Mouse (Mus musculus): ENCODE measurements around the gene 5730522E02Rik. TPM values are rescaled to one million over a fixed set of nuclear protein-coding genes. Genes with fewer than 3 reads are reported as not detected.

5730522E02Rik gene
- total RNA-seq, 2 experiments from 2014 or later, result 0.67 to 0.84 TPM

DNA sequence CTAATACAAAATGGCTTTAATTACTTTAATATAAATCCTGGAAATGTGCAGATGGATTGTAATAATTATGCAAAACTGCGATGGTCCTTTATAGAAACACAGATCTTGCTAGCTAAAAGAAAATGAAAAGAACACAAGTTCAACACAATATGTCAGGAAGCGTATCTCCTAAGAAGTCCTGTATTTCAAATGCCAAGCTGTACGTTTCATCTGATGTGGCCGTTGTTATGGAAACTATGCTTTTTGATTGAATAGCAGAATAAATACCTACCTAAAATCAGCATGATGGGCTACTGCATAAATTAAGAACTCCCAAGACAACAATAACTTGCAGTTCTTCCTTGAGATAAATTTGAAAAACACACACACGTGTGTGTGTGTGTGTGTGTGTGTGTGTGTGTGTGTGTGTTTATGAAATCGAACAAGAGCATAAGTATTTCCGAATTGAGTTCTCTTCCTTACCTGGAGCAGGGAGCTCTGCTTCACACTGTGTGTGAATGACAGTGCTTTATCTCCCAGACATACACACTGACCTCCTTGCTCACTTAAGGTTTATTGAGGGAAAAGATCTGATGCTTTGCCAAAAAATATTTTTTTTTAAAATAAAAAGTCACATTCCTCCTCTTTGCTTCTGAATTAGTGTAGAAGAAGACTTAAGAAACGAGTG lies 149.0 kb downstream of the 5730522E02Rik start:
- intact Hi-C loops (cut with DNase I), result no loop called here
- DNase-seq, result no peak

DNA sequence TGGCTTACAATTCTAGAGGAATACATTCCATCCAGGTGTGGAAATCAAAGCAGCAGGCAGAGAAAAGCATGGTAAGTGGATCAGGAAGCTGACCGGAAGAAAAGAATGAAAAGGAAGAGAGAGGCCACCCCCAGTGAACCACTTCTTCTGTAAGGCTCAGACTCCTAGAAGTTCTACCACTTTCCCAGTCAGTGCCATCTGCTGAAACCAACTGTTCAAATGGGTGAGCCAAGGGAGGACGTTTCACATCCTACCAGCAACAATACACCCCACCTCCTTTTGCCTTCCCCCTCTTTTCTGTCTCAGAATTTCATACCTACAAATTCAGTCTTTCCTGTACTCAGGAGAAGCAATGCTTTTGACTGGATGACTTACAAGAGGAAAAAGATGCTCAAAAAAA lies 197.0 kb downstream of the 5730522E02Rik start:
- DNase-seq, result no peak
- intact Hi-C loops (cut with DNase I), result no loop called here

DNA sequence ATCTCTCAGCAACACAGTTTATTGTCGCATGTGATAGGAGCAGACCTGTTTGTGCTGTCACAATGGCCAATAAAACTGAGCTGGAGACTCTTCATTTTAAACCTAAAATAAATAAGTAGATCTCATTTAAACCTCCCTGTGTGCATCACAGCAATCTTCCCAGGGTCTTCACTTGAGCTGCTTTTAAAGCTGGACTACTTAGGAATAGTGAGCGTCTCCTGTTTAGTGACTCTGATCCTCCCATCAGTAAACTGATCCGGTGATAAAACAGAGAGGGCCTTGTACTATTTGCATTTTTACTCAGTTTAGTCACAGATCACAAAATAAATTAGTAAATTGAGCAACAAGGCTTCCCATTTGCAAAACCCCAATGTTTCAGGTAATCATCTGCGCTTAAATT lies 206.5 kb downstream of the 5730522E02Rik start:
- intact Hi-C loops (cut with DNase I), result no loop called here
- no peak for DNase-seq

DNA sequence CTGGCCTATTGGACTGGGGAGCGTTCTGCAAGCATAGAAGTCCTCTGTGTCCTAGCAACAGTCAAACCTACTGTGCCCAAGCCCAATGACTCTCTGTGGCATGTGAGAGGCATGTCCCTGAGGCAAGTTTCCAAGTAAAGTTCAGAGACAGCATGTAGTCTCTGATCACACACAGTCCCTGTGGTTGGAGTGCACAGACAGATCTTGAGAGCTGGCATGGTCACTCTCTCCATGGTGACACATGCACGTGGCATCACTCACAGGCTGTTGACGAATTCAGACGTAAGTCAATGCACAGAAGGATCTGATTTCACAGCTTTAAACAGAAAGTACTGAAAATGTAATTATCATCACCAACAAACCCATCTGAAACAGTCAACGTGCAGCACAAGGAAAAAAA lies 210.8 kb downstream of the 5730522E02Rik start:
- DNase-seq, result no peak

DNA sequence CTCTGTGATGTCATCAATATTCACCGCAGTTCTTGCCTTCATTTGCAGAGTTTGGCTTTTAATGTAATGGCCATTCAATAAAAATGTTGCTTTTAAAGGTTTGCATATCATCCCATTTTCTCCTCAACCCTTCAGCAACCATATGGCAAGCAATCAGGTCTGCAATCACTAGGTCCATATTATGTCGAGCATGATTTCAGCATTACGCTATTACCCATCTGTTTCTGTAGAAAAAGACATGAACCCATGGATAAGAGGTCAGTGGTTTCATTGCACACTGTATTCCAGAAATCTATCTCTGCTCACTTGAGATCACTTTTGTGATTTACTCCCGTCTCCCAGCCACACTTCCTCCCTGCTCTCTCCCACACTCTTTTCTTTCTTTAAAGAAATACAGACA lies 213.1 kb downstream of the 5730522E02Rik start:
- no peak for DNase-seq
- intact Hi-C loops (cut with DNase I), result no loop called here

More for the DNA sequence above, 210.8 kb downstream of the 5730522E02Rik start:
- intact Hi-C loops (cut with DNase I), result no loop called here

DNA sequence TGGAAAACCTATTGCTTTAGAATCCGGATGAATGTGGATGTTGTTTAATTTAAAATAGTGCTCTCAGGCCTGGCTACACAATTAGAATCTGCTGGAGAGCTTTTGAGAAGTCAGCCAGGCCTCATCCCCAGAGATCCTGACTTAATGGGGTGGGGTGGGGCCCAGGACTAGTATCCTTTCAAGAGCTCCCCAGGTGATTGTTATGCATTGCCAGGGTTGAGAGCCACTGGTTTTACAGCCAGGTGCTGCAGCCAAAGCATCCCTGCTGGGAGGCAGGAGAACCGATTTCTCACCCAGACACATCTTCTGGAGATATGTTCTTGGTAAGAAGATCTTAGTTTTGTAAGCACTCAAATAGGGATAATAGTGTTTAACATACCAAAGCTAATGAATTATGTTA lies 216.4 kb downstream of the 5730522E02Rik start:
- no peak for DNase-seq
- intact Hi-C loops (cut with DNase I), result no loop called here

DNA sequence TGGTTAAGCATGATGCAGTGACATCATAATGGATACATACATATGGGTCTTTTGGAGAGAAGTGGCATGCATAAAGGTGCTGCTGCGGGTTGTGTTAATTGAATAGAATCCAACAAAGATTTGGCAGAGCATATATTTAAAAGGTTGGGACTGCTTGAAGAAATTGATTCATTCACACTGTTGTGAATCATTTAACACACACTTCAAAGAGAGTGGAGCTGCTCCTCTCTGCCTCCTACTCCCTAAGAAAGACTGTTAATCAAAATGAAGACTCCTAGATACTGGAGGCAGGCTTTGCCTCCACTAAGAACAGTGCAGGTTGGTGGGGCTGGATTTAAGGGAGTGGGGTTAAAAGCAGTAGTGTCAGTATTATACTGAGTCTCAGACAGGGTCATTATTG lies 218.3 kb downstream of the 5730522E02Rik start:
- no peak for DNase-seq
- intact Hi-C loops (cut with DNase I), result no loop called here

DNA sequence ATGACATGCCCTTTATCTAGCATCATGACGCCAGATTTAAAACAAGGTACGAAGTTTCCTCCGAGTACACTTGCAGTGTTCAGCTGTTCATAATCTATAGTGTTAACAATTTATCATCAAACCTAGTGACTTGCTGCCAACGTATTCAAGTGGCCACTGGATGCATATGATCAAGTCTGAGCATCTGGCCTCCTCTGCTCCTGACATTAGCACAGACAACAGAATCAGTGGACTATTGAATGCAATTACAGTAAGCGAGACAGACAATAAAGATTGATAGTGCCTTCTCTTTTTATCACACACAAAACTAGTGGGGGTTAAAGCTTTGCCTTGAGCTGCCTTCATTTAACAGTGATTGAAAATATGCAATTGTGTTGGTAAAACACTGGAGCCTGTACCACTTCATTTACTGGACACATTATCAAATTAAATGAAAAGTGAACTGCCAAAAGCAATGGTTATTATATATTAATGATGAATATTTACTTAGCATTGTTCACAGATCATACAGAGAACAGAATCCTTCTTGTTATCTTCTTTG lies 231.8 kb downstream of the 5730522E02Rik start:
- intact Hi-C loops (cut with DNase I), result no loop called here
- no peak for DNase-seq

DNA sequence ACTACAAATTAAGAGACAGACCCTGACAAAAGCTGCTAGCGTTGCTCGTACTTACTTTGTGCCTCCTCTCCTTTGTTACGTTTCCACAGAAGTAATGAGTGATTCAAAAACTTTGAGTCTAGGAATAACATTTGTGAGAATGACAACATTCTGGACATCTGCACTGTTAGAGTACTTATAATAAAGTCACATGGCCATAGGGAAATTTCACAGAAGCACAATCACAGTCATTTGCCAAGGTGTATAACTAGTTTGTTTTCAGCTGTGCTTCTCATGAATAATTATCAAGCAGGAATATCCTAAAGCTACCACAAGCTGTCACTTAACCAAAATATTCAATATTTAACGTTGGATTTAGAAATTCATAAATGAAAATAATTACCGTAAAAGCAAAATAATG lies 269.1 kb downstream of the 5730522E02Rik start:
- intact Hi-C loops (cut with DNase I), result no loop called here
- no peak for DNase-seq

DNA sequence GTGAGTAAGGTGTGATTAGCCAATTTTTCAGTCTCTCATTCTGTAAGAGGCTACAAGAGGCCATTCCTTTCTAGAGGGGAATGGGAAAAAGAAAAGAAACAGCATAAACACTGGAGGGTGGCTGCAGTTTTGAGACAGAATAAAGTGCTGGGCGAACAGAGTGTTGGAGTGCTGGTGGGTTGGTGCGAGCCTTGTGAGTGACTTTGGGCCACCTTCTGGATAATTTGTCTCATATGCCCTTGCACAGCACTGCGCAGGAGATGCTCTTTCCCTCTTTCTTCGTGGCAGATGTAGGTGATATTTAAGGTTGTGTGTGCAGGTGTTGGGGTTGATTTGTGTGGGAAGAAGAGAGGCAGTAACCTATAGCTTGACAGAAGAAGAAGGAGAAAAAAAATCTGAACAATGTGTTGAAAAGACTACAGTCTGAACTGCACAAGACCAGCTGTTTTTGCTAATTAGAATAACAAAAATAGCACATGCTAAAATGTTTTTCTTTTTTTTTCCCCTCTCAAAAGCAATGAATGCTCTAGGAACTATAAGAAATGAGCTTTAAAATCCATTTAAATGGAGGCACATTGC lies 269.8 kb downstream of the 5730522E02Rik start:
- intact Hi-C loops (cut with DNase I), result no loop called here
- no peak for DNase-seq

DNA sequence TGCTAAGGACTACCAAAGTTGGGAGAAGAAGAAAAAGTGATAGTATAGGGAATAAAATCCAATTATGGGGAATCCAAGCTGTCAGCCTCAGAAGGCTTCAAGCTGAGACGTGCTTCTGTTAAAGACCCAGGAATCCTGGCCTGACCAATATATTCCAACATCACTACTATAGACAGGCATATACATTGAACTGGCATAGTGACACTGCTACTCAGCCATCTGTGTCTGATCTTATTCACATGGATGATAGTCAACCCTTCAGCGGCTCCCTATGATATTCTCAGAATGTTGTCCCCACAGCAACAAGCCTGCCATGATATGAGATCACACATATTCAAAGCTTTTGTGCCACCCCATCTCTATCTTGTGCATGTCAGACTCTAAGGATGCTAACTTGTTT lies 284.3 kb downstream of the 5730522E02Rik start:
- DNase-seq, result no peak
- intact Hi-C loops (cut with DNase I), result no loop called here

DNA sequence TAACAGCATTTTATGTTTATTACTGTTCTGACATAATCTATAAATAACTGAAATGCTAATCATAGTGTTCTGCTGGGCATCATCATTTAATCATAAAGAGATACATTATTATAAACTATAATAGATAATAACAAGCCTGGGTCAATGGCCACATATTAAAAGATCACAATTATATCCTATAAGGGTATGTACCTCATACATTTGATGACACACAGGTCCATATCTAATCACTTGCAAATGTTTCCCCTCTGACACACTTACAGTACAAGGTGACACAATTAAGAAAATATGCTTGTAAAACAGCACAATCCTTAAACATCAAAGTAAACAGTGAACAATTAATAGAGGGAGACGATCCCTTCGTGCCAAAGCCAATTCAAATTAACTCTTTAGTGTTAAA lies 308.2 kb downstream of the 5730522E02Rik start:
- intact Hi-C loops (cut with DNase I), result no loop called here
- no peak for DNase-seq

DNA sequence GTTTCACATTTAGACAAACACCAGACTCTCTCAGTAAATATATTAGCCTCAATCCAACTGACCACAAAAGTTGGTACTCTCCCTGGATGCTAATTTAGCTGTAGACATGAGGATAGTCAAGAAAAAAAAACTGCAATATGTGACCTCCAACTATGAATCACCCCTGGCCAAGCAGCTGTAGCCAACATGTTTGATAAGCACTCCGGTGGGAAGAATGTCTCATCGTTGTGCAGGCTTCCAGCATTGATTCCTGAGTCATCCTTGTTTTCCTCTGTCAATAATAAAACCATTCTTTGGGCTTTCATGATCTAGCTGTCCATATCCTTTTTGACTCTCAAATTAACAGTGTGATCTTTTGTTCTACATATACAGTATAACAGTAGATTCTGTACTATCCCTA lies 308.9 kb downstream of the 5730522E02Rik start:
- DNase-seq, result no peak
- intact Hi-C loops (cut with DNase I), result no loop called here

DNA sequence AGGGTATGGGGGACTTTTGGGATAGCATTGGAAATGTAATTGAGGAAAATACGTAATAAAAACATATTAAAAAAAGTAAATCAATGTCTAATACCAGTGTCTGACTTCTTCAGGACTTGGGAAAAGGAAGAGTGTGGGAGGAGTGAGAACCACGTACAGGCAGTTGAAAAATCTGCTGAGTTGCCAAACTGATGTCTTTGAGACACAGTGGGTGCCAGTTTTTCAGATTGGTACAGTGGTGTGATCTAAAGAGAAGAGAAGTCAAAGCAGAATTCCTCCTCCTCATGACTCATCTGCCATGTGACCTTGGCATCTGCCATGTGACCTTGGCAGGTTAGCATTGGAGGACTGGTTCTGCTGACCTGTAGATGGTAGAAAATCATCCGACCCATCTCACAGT lies 316.7 kb downstream of the 5730522E02Rik start:
- no peak for DNase-seq
- intact Hi-C loops (cut with DNase I), result no loop called here

DNA sequence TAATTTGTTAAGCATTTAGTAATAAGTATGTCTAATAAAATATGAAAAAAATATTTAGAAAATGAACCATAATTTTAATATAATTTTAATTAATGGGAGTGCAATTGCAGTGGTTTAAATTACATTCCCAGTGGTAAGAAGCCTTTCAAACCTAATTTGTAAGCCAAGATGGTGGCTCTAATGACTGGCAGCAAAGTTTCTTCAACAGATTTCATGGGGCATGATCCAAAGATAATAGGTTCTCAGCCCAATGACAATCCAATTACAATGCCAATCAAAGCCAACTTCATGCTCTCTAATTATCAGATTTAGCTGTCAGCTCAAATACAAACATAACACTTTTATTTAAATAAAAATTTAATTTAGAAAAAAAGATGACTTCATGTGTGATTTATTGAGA lies 337.6 kb downstream of the 5730522E02Rik start:
- no peak for DNase-seq
- intact Hi-C loops (cut with DNase I), result no loop called here

DNA sequence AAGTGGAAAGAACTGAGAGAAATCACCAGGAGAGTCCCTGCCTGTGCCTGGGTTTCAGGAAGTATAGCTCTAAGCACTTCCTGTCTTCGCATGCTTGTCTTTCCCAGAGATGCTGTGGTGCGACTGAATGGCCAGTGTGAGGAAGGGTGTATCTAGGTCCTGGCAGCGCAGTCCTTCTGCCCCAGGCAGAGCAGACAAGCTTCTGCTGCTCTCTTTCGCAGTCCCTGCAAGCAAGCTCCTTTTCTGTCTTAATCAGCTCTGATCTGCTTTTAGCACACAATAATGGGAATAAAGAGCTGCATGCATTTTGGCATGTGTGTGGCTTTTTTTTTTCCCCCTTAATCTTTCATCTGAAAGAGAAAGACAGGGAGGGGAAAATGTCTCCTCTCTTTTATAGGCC lies 338.2 kb downstream of the 5730522E02Rik start:
- intact Hi-C loops (cut with DNase I), result no loop called here
- no peak for DNase-seq

DNA sequence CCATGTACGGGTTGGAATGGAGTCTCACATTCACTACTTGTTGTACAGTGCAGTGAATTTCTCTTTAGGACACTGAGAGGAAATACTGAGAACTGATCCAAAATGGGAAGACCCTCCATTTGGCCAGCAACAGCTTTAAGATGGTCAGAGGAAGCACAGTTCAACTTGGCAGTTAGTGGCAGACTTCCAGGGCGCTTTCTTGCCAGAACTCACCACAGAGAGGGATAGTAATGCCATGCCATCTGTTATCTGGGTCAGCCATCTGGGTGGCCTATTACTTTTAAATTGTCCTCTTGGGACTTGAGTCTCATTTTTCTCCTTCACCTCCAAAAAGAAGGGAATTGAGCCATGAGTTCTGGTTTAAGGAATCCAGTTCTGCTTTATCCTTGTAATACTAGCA lies 344.3 kb downstream of the 5730522E02Rik start:
- no peak for DNase-seq
- intact Hi-C loops (cut with DNase I), result loop anchor here (10.0 kb wide), 2 partner anchors 281 to 1099 kb away; no protein-coding TSS in a partner anchor

DNA sequence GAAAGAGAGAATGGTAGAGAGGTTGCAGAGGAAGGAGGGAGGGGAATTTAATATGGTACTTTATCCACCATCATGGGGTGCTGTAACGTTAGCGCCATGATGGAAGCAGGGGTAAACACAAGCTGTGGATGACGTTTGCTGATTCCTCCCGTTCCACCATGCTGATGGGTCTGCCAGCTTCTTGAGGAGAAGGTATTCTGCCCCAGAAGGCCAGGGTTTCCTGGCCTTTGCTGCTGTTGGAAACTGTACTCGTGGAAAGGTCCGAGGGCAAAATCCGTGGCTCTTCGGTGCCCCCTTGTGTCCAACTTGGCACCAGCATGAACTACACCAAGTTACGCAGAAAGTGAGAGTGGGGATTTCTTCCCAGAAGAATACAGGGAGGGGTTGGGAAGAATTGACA lies 347.9 kb downstream of the 5730522E02Rik start:
- peak; percentile 61 to 82 for DNase-seq
- intact Hi-C loops (cut with DNase I), result loop anchor here (1.0 to 10.0 kb wide), 5 partner anchors 278 to 1883 kb away; no protein-coding TSS in a partner anchor

DNA sequence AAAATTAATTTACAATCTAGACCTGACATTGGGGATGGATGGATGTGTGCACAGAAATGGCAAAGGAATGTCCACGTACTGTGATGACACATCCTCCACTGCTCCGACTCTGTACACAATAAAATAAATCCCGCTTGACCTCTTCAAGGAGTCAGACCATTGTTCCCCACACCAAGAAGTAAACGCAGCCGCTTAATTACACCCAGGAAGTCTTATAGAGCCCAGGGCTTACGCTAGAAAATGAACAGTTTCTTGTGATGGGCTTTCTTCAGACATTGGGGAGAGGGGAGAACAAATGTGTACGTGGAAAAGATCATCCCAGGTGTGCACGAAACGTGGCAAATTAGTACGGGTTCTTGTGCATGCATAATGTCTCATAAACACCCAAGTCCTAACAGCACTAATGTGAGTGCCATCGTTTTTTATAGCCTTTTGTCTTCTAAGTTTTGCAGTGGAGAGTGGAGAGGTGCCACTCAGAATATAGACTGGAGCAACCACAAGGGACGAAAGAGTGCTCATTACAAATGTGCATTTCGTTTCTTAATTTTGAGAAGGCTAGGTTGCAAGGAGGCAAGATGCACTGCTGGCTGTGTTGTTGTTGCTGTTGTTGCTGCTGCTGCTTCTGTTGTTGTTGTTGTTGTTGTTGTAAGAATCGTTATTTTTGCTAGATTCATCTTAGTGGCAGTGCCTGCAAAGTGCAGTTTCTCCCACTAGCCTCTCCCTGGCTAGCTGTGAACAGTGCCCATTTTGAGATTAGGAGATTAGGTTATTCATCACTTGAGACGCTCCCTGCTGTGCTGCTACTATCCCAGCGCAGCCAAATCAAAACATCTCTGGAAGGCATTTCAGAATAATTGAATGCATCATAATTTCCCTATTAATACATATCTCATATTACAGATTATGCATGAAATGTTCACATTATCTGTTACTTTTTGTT lies 353.7 kb downstream of the 5730522E02Rik start:
- no peak for DNase-seq
- intact Hi-C loops (cut with DNase I), result no loop called here

DNA sequence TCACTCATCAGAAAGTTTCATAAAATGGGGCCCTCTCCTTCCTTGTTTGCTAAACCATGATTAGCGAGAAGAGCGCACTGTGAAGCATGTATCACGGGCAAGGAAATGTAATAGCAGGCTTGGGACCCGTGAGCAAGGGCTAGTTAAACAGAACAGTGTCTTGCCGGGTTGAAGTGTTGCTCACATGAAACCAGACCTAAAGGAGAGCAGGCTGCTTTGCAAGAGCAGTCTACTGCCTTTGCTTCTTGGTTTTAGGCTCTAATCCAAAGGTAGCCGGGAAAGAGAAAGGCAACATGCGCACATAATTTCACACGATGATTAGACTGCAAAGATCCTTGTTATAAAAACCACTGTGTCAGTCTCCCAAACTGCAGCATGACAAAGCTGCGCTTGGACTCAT lies 354.8 kb downstream of the 5730522E02Rik start:
- no peak for DNase-seq
- intact Hi-C loops (cut with DNase I), result no loop called here

DNA sequence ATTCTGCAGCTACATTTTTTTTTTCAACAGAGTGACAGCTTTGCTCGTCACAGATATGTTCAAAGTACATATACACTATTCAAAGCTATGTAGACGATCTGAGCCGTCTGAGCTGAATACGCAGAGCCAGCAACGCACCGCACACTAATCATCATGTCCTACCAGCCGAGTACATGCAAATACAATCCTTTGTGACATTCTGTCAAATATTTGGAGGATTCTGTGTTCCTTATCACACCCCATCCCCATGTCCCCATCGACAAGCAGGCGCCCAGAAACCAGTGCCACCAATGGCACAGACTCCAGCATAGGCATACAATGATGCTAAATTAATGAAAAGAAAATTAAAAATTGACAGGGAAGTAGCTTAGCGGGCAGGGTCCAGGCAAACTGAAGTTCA lies 356.3 kb downstream of the 5730522E02Rik start:
- intact Hi-C loops (cut with DNase I), result no loop called here
- no peak for DNase-seq
